Mouse (Mus musculus) urinary bladder, adult 18-20 months (tissue): ENCODE measurements around the gene Esp6.
"Not testable (repeated sequence)": the region's sequence is repeated elsewhere in the genome, so short reads cannot be mapped to it uniquely, and the experiment has no call there.

Source experiments
- DNase-seq, 2 experiments: peaks; one replicate each; pipeline ENCODE4 v3.0.0; 2022; ENCODE audit warnings: low spot score in 2 of 2, mixed read lengths in 2 of 2

The Esp6 gene

GRCm38 (mm10) chr17:40561207-40561606 lies at the start of gene Esp6:
Gene Esp6 (plus strand): TSS chr17:40561507.
- no peak for DNase-seq

DNA sequence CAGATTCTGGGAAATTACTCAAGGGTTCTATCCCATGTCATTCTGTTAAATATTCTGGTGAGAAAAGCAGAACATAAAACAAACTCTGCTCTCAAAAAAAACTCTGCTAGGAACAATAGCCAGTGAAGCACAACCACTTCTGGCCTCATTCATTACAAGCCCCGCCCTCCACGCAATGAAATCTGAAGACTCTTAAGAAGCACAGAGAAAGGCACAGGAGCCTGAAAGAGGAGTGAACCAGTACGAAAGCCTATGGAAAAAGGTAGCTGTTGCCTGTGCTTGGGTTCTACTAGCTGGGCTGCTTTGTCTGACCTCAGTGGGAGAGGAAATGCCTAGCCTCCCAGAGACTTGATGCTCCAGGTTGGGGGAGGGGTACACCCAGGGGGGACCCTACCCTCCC lies 41.5 kb upstream of the Esp6 start, which contains the start of gene Esp8:
TSS of gene Esp8 (plus strand) at position 205 of the 400 bp plus-strand sequence.
- DNase-seq, result no peak

GRCm38 (mm10) chr17:40529813-40530212 lies 31.5 kb upstream of the Esp6 start:
- no peak for DNase-seq

DNA sequence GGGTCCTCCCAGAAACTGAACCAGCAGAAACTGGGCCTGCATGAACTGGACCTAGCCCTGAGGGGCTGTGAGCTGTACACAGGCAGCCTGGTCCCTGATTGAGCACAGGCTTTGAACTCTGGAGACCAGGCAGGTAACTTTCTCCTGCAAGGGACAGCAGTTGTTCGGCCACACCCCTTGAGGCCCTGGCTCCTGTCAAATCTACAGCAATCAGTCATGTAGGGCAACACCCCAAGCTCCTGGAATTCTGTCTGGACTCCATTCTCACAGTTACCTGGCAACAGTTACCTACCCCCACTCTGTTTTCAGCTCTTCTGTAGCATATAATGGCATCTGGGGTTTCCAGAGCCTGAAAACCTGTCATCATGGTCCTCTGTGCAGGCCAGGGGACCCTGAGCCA lies 30.2 kb upstream of the Esp6 start:
- no peak for DNase-seq

DNA sequence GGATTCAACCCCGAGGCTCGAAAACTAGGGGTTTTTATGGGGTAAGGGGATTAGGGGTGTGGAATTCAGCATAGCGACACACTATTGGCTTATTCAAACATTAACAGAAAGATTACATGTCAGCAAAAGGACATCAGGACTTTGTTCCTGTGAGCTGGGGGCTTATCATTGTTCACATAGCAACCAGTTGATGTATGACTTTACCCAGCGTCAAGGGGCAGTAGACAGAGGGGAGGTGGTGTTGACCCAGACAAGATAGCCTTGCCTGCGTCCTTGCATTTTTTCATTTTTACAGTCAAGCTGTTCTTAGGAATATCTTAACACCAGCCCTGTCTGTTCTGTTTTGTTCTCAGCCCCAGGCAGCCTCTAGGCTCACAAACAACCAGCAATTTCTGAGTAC lies 14.3 kb upstream of the Esp6 start:
- not testable (repeated sequence) for DNase-seq

DNA sequence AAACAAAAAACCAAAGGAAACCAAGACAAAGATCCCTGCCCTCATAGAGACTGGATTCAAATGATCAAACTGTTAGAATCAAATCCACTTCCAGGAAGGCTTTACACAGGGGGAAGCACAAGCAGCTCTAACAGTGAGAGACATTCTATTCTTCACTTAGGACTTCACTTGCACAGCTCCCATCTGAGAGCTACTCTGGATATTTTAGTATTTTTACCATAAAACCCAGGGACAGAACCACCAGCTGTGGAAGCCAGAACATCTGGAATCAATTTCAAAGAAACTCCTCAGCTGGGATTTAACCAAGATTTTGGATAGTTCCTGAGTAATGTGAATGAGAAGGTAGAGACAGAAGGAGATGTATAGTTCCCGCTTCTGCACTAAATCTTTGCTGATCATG lies 7.8 kb upstream of the Esp6 start:
- no peak for DNase-seq

- DNase-seq, result not testable (repeated sequence)
These were observed 22.6 kb downstream of the Esp6 start for GRCm38 (mm10) chr17:40583906-40584305.

DNA sequence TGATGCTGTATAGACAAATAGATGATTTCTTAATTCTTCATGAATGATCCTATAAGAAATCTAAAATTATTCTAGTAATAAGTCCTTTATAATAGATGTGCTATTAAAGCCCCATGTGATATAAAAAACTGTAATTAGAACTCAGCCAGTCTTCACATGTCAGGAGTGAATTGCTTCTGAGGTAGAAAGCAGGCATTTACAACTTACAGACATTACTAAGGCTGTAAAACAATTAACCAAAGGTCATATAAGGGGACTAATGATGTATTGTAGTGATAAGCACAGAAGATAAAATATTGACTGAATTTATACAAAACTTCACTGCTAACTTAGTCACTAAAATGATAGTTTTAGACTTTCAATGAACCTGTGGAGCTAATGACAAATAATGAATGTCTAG lies 30.0 kb downstream of the Esp6 start:
- no peak for DNase-seq

- no peak for DNase-seq
These were observed 37.0 kb downstream of the Esp6 start, which contains the start of gene Esp4 for GRCm38 (mm10) chr17:40598294-40598693. Gene Esp4 (plus strand): TSS chr17:40598594.
